In the genomic region with DNA sequence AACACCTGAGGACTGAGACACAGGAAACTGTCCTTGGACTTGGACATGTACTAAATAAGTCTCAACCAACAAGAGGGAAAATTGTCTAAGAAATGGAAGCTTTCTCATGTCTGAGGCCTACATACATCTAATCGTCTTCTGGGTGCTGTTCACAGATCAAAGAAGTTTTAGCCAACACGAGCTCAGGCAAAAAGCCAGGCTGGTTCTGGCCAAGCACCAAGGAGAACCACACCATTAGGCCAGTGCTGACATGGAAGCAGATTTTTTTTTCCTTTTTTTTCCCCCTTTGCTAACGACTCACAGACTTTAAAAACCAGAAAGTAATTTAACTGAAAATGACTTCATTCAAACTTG, we compare ENCODE assay signal across 1 mouse cellular context.
TF ChIP-seq lines count a peak whose summit lies in the region.

No protein-coding gene starts in this region.

TF ChIP-seq in MEL, 35 proteins besides CTCF, POLR2A, EP300 and RAD21 (continued from another document):
- no peak for TF ChIP-seq NRF1 (IDR thresholded peaks at IDR 0.05; ENCODE audit: insufficient read depth, low read depth, low read length, poor library complexity, severe bottlenecking)
